Mouse (Mus musculus) CD8-positive naive resting alpha-beta T cell, adult 2 months (primary cell): Measurements from ENCODE around the gene Hnf4a.
A peak's percentile ranks its signal among the peaks of the same experiment; 100 is the strongest.

ENCODE experiments used
- DNase-seq, 2 experiments: peaks; one replicate each; pipeline ENCODE4 v3.0.0; 2022; ENCODE audit warnings: low read depth in 2 of 2, low spot score in 2 of 2

The Hnf4a gene

DNA sequence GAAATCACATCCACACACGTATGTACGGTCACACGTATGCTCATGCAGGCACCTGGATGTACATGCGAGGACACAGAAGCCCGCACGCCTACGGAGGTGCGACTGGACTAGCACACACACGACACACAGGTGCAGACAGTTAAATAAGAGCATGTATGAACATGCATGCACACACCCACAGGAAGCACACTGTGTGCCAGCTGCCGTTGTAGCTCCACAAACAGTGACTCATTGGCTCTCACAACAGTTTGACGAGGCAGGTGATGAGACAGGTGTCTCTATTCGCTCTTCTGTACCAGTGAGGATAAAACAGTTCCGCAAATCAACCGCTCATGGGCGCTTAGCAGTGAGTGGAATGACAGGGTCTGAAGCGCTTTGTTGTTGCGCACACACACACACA is 16.0 kb upstream of the Hnf4a start:
- DNase-seq: no peak

DNA sequence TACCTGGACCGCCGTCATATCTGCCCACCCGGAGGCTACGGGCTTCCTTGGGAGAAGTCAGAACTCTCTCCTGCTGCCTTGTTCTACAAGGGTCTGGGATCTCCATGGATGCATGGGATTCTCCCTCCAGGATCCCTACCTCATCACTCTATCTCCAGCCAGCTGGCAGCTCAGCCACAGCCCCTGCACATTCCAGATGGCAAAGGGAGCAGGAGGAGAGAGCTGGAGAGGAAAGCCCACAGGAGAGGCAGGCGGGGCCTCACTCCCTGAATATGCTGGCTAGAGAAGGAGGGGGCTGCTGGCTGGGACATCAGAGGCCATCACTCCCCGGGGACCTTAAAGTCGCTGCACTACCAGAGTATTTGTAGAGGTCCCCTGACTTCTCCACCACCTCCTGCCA is 15.3 kb upstream of the Hnf4a start:
- no peak for DNase-seq

DNA sequence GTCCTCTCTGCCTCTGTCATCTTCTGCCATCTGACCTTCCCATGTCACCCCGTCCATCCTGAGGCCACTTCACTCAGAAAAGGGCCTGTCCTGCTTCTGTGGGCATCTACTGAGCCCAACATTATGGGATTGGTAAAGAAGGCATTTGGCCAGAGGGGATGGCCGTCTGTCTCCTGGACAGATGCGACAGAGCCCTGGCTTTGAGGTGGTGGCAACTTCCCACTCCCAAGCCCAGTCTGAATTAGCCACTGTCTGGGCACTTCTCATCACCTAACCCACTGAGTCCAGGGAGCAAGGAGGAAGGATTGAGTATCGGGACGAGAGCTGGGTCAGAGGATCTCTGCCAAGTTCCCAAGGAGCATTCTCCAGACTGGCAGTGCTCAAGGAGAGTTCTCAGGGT is 14.6 kb upstream of the Hnf4a start, which contains the start of gene R3hdml:
Gene R3hdml, plus strand, starts transcription at position 301 of the 400 bp plus-strand sequence.
- no peak for DNase-seq

DNA sequence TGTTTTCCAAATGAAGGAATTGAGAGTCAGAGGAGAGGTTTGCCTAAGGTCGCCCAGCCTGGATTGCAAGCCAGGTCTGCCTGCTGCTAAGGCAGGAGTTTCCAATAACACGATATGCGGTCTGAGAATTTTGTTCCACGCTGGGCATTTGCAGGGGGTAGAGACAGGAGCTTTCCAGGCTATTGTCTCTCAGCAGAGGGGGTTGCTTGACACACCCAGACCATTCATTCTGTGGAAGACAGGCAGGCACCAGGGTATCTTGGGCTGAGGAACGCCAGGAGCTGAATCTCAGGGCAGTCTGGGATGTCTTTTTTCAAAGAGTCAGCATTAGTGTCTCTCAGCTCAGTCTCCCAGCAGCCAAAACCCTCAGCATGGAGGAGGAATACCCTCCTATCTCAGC is 13.6 kb upstream of the Hnf4a start:
- DNase-seq: no peak

DNA sequence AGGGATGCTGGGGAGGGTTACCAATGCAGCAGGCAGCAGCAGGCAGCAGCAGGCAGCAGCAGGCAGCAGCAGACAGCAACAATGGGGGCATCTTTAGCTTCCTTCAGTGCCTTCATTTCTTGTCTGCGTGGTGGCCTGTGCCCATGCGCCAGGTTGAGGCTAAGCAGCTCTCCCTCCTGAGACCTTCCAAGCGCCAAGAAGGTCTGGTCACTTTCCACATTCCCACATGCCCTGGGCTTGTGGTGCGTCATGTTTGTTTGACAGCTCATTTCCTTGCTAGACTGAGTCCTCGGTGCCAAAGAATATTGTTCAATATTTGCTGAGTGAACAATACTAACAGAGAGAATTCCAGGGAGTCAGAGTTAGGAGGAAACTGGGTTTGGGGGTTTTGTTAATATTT is 12.6 kb upstream of the Hnf4a start:
- no peak for DNase-seq

DNA sequence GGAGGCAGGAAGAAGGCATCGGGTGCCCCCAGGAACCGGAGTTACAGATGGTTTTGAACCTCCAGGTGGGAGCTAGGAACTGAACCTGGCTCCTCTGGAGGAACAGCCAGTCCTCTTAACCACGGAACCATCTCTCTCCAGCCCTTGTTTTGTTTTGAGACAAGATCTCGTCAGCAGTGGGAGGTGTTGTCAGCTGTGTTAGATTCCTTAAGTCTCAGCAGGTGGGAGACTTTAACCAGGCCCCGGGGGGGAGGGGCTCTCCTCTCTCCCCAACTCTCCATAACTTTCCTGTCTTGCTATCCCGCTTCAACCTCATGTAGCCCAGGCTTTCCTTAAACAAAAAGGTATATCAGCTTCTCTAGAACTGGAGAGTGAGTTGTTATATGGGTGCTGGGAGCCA is 12.2 kb upstream of the Hnf4a start:
- DNase-seq: no peak

DNA sequence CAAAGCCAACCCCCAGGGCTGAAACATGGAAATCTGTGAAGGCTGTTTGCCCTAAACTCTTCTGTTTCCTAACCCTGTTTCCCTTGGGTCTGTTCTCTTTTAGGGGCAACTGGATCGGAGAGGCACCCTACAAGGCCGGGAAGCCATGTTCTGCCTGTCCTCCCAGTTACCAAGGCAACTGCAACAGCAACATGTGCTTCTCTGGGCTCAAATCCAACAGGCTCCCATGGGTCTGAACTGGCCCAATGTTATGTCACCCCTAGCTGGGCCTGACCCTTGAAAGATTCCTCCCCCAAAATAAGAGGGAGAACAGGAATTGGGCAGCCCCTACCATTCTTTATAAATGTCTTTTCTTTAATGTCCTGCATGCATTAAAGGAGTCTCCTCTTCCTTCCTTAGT is 4.4 kb upstream of the Hnf4a start:
- no peak for DNase-seq

DNA sequence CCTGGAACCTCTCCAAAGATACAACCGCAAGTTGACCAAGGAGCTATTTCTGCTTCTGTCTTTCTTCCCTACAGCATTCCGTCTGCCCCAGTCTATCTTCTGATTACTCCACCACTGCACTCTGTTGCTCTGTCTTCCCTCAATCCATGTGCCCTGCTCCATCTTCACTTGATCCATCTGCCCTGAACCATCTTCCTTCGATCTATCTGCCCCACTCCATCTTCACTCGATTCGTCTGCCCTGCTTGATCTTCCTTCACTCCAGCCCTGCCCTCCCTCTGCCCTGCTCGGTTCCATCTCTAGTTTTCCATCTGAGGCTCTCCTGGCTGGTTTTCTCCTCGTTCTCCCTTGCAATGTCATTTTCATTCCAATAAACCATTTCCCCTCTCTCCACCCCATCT is 3.4 kb upstream of the Hnf4a start:
- DNase-seq: no peak

DNA sequence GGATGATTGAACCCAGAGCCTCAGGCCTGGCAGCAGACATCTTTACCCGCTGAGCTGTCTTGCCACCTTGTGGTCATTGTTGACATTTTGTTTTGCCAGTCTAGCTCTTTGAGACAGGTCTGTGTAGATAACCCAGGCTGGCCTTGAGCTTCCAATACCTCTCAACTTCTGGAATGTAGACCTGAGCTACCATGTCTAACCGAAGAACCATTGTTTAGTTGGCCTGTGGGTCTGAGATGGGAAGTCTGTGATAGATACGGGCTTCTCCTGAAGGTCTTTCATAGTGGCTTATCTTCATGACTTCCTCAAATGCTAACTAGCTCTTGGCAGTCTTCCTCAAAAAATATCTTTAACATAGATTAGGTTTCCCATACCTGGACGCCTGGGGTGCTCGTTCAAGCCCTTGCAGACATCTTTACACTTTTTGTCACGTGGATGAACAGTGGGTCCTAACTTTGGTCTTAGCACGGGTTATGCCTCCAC is 19.2 kb downstream of the Hnf4a start:
- DNase-seq: no peak

DNA sequence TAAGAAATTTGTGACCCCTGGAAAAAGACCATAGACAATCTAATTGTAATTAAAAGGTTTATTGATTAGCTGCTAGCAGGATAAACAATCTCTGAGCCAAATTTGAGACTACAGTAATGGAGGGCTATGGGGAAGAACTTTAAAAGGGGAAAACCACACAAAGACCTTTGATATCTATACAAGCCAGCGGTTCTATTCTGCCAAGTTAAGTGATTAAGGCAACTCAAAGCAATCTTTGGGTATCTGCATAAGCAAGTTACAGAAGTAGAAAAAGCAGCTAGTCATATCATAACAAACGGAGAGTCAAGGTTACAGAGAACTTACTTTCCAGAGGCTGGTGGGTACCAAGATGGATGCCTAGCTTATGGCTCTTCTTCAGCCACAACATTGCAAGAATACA is 20.9 kb downstream of the Hnf4a start:
- no peak for DNase-seq

DNA sequence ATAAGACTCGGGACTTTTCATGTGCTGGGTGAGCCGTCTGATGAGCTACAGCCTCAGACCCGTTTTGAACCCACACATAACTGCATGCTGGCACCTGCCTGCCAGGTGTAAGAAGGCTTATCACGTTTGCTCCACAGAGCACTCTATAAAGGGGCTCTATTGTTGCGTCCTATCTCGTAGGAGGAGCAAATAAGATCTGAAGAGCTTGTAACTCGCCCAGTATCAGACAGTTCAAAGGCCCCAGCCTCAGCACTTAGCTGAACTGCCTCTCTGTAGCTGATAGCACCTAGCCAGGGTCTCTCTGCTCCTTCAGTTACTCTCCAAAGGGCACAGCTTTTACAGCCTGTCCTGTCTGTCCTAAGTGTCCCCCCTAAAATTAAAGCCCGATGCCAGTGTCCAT is 23.8 kb downstream of the Hnf4a start:
- DNase-seq: no peak

DNA sequence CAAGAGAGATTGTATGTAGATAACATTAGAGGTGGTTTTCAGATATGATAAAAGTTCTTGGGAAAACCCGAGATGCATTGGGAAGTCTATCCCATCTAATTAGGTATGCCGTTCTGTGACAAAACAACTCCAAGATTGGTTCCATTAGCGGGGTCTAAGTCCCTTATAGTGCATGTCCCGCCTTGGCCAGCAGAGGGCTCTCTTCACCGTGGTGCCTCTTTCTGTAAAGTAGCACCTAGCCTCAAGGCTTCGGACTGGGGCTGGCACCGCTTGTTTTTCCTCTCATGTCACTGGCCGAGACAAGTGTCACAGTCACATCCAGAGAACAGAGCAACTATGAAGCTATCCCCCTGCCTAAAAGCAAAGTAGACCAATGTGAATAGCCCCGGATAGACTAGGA is 25.3 kb downstream of the Hnf4a start:
- peak; percentile 66 to 77 for DNase-seq

DNA sequence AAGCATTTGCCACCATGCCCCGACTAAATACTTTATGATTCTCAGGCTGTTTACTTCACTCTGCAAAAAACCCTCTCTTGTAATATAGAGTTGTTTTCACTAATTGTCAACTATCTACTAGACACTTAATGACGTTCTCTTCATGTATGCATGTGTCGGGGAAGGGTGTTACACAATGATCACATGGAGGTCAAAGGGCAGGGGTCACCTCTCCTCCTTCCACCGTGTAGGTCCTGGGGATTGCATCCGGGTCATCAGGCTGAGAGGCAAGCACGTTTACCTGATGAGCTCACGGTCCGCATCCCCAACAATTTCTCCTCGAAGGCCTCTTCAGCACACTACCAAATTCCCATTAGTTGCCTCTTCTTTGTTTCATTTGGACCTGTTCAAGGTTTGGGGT is 26.6 kb downstream of the Hnf4a start:
- no peak for DNase-seq

DNA sequence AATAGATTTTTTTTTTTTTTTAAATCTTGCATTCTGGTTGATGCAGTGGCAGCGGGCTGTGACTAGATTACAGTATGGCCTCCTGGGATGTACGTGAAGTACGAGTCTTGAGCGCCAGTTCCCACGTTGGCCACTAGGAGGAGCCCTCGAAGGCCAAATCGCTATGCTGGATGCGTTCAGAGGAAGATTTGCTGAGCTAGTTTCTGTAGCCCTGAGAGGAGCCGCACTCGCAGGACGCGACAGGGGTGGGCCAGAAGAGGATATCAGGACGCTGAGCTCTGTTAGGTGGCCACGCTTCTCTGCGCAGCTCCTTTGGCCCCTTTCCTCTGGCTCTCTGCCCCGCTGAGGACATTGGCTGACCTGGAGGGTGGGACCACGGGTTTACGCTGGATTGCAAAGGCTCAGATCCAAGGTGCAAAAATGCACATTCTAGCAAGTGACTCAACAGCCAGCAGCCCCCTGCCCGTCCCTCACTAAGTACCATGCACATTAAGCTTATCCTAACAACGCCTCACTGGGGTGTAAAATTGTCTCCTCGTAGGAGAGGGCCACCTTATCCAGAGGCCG is 28.4 kb downstream of the Hnf4a start:
- DNase-seq: peak; percentile 73 to 82

DNA sequence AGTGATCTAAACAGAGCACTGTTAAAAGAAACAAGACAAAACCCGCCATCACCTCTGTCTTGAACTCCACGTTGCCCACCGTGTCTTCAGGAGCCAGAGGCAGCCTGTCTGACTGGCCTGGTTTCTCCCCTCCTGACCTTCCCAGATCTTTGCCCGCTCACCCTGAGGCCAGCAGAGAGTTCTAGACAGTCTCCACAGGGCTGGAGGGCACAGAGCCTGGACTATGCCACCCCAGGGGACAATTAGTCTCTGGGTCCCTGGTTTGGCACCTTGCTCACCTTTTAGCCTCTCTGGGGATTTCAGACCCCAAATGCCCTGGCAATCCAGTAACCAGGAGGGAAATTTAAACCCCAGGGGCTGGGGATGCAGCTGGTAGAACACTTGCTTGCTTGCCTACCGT is 30.8 kb downstream of the Hnf4a start:
- no peak for DNase-seq

DNA sequence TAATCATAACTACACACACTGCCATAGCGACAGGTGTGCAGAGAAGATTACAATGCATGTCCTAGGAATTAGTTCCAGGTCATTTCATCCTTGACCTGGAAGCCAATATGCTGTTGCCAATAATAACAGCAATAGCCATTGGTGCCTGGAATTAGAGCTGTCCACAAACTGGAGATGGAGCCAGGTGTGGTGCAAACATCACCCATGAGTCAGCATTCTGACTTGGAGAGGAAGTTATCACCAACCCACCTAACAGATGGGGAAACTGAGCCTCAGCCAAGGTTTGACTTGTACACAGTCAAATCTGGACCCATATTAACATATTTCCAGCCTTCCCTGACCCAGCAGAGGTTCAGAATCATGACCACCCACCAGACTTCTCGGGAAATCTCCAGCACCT is 31.8 kb downstream of the Hnf4a start:
- no peak for DNase-seq

DNA sequence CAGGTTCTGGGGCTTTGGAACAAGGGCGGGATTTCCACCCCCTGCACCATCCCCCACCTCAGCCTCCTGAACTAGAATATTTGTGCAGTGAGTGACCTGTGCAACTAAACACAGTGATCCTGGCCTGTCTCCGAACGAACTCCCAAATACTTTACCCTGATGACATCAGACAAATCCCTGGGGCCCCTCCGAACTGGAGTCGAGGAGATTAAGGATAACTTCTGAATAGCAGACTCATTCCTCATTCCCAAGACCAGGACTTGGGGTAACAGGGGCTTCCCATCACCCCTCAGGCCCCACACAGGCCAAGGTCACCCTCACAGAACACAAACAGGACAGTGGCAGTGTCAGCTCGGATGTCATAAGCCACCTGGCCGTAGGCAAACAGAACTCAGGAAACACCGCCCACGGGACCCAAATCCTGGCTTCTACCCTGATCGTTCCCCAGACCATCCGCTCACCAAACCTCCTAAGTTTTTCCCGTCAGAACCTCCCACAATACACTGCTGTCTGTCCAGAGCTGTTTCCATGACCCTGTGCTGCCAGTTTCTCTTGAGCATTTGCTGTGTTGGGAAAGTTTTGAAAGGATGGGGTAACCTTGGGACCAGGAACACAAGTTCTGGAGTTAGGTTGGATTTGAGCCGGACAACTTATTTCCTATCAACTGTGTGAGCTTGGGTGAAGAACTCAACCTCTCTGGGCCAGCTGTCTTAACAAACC is 32.9 kb downstream of the Hnf4a start:
- no peak for DNase-seq

DNA sequence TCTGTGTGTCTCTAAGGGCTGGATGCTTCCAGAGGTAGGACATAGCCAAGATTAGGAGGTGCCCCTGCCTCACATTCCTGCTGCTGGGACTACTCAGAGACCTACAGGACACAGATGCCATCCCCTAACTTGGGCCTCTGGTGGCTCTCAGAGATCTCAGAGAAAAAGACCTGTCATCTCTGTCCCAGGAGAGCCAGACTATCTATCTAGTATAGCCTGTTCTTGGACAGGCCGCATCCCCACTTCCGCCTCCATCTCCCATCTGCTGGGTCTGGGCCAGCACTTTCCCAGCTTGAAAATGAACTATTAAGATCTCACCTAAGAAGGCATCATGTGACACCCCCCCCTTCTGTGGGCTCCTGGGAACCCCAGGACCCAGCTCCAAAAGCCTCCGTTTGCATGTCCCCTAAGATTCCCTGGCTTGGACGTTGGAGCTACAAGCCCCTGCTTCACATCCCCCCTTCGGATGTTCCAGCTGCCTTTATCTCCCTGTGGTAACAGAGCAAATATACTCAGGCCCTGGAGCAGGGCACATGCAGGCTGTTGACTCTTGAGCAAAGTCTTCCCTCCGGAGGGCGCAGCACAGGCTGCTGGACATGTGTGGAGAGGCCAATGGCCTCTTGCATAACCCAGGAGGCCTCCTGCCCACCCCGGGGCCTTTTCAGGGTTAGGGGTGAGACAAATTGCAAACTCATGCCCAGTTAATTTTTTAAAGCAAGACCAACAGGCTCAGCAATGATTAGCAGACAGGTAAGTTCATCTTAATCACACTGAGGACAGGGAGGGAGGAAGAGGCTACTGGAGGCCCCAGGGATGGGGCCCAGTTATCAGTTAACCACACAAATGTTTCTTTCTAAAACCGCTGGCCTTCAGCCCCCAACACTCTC is 33.9 kb downstream of the Hnf4a start:
- no peak for DNase-seq

DNA sequence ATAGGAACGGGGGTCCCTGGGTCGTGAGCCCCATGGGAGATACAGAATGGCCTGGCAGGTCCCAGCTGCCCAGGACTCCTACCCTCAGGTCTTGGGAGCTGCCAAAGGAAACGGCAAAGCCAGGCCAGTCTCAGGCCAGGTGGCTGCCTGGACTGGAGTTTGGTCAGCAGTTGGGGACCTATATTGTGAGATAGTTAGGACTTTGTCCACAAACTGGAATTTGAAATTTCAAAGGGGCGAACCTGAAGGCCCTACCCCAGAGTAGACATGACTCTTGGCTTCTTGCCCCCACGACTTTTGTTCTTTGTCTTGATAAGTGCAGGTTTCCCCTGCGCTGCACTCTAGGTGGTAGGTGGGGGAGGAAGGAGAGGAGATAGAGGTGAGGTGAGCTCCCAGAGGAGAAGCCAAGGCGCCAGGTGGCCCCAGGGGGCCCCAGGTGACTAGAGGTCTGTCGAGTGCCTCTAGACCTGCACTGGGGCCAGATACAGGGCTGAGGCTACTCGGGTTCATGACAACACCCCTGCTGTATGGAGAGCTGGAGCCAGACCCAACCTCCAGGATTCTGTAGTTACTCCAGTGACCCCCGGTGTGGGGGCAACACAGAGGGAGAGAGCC is 35.1 kb downstream of the Hnf4a start:
- DNase-seq: no peak

DNA sequence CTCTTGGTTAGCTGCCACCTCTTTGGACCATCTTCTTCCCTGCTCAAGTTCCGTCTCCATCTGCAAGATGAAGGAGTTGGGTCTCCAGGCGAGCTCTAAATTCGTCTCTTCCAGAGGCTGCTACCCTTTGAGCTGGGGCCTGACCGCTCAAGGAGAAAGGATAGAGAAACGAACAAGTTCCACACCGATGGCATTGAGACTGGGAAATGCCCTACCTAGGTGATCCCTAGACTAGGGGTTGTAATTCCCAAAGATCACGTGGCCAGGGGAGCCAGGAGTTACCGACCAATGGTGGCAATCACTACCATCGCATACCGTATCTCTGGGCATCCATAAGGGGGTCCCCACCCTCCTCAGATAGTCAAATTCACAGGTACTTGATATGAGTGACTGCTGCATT is 36.1 kb downstream of the Hnf4a start:
- no peak for DNase-seq

DNA sequence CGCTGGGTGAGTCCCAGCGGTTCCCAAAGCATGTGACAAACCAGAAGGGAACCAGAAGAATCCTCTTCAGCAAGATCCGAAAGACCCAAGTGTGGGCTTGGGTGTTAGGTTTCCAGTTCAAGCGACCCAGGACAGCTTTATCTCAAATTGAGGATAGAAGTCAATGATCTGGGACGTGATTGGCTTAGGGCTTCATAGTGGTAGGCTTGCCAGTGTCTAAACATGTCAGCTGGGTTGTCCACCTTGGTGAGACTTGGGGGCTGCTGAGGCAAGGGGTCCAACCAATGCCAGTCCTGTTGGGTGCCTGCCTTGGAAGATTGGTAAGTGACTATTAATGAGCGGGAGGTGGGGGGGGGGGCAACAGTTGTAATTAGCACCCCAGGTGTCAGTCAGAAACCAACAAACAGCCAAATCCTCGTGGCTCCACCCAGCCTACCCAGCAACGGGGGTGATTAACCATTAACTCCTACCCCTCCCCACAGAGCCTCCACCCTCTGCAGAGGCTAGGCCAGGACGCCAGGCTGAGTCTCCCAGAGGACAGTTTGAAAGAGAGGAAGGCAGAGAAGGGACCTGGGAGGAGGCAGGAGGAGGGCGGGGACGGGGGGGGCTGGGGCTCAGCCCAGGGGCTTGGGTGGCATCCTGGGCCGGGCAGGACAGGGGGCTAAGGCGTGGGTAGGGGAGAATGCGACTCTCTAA is 40.2 kb downstream of the Hnf4a start:
- DNase-seq: no peak
